Mouse (Mus musculus) heart, postnatal 0 days (tissue): Measurements from ENCODE around the gene Mterf4.

Experiments used
- CTCF ChIP-seq: IDR thresholded peaks from 2 replicates; pipeline ENCODE4 v1.5.1; 2016; ENCODE audit warnings: antibody characterized with exemption, control low read depth, low read depth
- EP300 ChIP-seq: IDR thresholded peaks from 2 replicates; pipeline ENCODE4 v1.6.1; 2016; ENCODE audit warnings: antibody characterized with exemption, low read depth

- no peak for TF ChIP-seq EP300
- no peak for TF ChIP-seq CTCF
Observed at GRCm38 (mm10) chr1:93342648-93343503, 37.2 kb upstream of the Mterf4 start, which contains the start of the genes Ppp1r7 and Pask.
